Mouse (Mus musculus) heart, postnatal 14 days (tissue): ENCODE results near the gene Steap3. TPM values are rescaled to one million over a fixed set of nuclear protein-coding genes. Genes with fewer than 3 reads are reported as not detected.

Source experiments
- DNase-seq, 2 experiments: peaks; one replicate each; pipeline ENCODE4 v3.0.0; 2021 to 2022
- intact Hi-C: fragments of 180-260 bp; cut with DNase I; formaldehyde crosslinking; loops from one replicate; pipeline ENCODE4 v1.15.1; 2025
- total RNA-seq, 2 experiments: library from RNA; stranded (reverse); gene quantifications; 2 replicates each; pipeline ENCODE4 v1.2.3; 2021

Gene Steap3
- total RNA-seq, 2 experiments from 2014 or later = 29.6 to 32.7 TPM

- intact Hi-C loops = no loop called here
- no peak for DNase-seq
These were observed 19.9 kb downstream of the Steap3 start for GRCm38 (mm10) chr1:120252519-120253160.

DNA sequence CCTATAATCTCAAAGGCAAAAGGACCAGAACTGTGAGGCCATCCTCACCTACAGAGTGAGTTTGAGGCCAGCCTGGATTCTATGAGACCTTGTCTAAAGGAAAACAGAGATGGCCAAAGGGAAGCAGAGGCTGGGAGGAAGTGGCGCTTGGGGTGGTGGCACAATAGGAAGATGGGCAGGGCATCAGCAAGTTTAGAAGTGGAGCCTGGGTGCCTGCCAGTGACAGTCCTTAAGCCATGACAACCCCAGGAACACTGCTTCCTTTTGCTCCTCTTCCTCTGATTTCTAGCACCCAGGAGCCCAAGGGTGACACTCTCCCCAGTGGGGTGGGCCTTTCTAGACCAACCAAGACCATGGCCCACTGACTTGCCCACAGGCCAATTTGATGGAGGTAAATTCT is 21.3 kb downstream of the Steap3 start:
- intact Hi-C loops = no loop called here
- DNase-seq = no peak

- intact Hi-C loops = no loop called here
- DNase-seq = no peak
These were observed 21.9 kb downstream of the Steap3 start for GRCm38 (mm10) chr1:120250586-120250985.

- intact Hi-C loops = no loop called here
- no peak for DNase-seq
These were observed 22.7 kb downstream of the Steap3 start for GRCm38 (mm10) chr1:120249842-120250241.

DNA sequence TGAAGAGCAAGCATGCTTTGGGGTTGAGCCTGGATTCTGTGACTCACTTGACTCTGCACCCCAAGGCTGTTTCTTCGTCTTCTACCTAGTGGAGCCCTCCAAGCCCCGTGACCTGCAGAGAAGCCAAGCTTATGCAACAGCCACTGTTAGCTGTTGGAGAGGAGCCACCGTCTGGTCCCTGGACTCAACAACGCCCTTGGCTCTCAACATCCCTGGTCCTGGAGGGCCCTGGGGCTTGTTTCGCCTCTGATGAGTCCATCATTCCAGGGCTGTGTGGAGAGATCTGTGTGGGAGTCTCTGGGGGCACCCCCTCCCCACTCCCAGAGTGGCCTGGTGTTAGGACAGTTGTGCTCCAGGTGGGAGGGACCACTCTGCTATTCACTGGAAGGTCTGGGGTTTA is 24.3 kb downstream of the Steap3 start:
- intact Hi-C loops = no loop called here
- peak; percentile 84 to 89 for DNase-seq

- intact Hi-C loops = no loop called here
- no peak for DNase-seq
These were observed 25.2 kb downstream of the Steap3 start for GRCm38 (mm10) chr1:120247351-120247750.

GRCm38 (mm10) chr1:120246946-120247345 is 25.6 kb downstream of the Steap3 start:
- intact Hi-C loops = no loop called here
- DNase-seq = no peak

GRCm38 (mm10) chr1:120245661-120246131 is 26.8 kb downstream of the Steap3 start:
- intact Hi-C loops = no loop called here
- peak; percentile 58 to 72 for DNase-seq

DNA sequence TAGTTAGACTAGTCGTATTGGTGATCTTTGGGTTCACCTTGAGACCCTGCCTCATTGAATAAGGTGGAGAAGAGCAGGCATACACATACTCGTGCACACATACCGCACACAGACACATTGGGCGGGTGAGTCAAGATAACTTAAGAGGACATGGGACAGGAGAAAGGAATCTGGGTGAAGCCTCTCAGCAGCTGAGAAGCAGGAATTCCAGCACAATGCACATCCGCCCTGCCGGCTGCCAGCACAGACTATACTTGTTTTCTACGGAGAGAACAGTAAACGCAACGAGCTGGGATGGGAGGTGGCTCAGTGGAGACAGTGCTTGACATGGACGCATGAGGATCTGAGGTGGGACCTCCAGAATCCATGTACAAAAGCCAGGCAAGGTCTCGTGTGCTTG is 27.9 kb downstream of the Steap3 start:
- intact Hi-C loops = no loop called here

GRCm38 (mm10) chr1:120243987-120244386 is 28.5 kb downstream of the Steap3 start:
- DNase-seq = no peak
- intact Hi-C loops = no loop called here

More for the DNA sequence above, 27.9 kb downstream of the Steap3 start:
- DNase-seq = no peak

GRCm38 (mm10) chr1:120237068-120237467 is 35.4 kb downstream of the Steap3 start:
- intact Hi-C loops = no loop called here
- no peak for DNase-seq

DNA sequence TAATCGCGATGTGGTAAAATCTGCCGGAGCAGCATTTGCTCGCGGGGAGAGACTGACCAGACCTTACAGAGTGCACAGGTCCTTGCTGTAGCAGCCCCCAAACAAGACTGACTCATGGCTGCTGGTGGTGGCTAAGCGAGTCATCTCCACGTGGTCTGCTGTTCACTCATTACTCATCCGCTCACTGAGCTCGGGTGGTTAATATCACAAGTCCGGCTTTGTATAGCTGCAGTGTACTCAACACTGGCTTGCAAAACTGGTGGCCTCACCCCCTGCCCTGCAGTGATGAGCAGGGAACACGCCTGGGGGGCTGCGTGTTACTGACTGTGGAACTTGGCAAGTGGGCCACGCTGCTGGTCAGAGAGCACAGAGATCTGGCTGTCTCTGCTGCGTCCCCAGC is 36.1 kb downstream of the Steap3 start:
- DNase-seq = no peak
- intact Hi-C loops = no loop called here

- DNase-seq = no peak
- intact Hi-C loops = no loop called here
These were observed 36.8 kb downstream of the Steap3 start for GRCm38 (mm10) chr1:120235631-120236215.

- DNase-seq = no peak
- intact Hi-C loops = no loop called here
These were observed 40.3 kb downstream of the Steap3 start for GRCm38 (mm10) chr1:120232170-120232569.

- DNase-seq = peak in 1 of 2 experiments; percentile 39
- intact Hi-C loops = no loop called here
These were observed 41.2 kb downstream of the Steap3 start for GRCm38 (mm10) chr1:120231334-120231733.

DNA sequence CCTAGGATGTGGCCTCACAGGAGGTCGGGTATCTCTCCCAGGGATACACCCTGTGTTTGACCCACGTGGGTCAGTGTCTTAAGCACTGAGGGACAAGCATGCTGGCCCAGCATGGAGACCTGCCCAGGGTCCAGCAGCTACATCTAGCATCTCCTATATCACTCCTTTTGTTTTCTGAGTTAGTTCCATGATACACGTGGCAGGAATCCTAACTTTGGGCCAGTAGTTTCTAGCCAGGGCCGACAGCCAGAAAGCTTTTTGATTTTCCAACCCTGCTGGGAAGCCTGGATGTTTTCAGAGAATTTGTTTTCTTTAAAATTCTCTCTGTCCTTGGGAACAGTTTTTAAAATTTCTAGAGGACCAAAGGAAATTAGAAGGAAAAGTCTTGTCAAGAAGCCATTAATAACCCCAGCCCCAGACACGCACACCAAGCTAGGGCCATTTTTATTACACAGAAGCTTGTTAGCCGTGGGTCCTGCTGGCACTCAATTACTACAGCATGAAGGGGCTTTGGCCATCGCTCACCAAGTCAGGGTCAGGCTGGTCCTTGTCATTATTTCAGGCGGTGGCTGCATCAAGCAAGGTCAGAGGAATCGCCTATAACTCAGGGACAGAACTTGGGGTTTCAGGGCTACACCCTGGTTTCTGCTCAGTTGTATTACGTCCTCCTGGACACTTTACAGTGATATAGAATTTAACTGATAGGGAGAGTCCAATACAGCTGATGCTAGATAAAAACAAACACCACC is 42.6 kb downstream of the Steap3 start:
- intact Hi-C loops = no loop called here
- peak; percentile 35 to 56 for DNase-seq

- no peak for DNase-seq
- intact Hi-C loops = no loop called here
These were observed 48.9 kb downstream of the Steap3 start for GRCm38 (mm10) chr1:120223613-120224012.

GRCm38 (mm10) chr1:120221285-120221684 is 51.2 kb downstream of the Steap3 start:
- peak in 1 of 2 experiments; percentile 20 for DNase-seq
- intact Hi-C loops = no loop called here

DNA sequence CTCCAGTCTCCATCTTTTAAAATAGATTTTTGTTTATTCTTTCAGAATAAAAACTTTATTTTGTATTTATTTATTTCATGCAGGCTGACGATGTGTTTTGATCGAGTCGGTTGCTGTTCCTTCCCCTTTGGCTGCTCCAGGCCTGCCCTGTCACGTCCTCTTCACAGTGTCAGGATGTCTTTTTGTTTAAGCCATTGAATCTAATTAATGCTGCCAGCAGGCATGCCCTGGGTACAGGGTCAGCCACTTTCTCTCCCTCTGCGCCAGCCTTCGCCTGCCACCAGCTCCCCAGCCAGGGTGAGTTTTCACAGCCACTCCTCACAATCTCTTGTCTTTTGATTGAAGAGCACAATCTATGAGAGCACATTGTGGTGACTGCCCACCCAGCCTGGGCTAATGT is 51.7 kb downstream of the Steap3 start:
- no peak for DNase-seq
- intact Hi-C loops = no loop called here

DNA sequence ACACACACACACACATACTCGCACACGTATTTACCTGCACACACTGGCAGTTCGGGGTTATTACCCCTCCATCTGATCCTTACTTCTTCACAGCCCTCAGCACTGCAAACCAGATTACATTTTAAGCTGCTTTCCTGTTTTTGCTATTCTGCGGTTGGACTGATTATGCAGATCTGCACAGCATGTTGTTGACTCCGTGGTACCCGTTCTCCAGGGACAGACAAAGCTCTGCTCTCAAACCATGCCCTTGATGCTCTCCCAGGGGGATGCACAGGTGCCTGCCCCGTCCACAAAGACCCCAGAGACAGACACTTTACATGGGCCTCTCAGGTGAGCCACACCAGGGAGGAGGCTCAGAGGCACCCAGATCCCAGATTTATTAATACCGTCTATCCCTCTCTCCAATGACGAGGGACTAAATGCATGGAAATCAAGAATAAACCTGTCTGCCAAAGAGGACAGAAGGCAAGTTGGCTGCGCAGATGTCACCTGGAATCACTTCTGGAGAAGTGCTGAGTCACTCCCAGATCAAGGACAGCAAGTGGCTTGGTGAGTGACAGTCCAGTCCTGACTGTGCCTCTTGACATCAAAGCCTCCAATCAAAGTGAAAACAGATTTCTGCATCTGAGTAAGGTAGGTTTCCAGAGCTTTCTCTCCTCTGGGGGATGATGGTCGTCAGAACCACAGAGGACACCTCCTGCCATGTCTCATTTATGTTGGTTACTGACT is 63.8 kb downstream of the Steap3 start:
- no peak for DNase-seq
- intact Hi-C loops = no loop called here

DNA sequence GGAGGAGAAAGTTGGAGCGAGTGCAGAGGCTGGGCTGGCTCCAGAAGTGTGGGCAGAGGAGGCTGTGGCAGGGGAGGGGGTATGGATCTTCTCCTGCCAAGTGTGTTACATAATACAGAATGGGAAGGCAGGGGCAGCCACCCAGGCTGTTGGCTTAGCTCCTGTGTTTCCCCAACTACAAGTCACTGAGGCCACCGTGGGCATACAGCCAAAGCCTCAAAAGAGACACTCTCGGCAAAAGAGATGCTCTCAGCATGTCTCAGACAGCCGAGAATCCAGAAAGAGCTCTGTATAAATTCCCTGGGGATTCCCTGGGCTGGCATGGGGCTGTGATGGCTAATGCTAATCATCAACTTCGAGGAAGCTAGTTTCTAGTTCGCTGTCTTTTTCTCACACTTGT is 64.9 kb downstream of the Steap3 start:
- intact Hi-C loops = no loop called here
- no peak for DNase-seq
